Mouse (Mus musculus) urinary bladder, adult 18-20 months (tissue): ENCODE measurements around the gene Svopl.

Source experiments
- DNase-seq, 2 experiments: peaks; one replicate each; pipeline ENCODE4 v3.0.0; 2022; ENCODE audit warnings: low spot score in 2 of 2, mixed read lengths in 2 of 2

The Svopl gene

GRCm38 (mm10) chr6:38046838-38047237 lies at the start of gene Svopl:
Gene Svopl (minus strand): TSS chr6:38046996.
- no peak for DNase-seq

GRCm38 (mm10) chr6:38094701-38095100 lies 47.9 kb upstream of the Svopl start:
- DNase-seq = no peak

GRCm38 (mm10) chr6:38092539-38092938 lies 45.7 kb upstream of the Svopl start:
- no peak for DNase-seq

GRCm38 (mm10) chr6:38087242-38088026 lies 40.6 kb upstream of the Svopl start:
- DNase-seq = no peak

GRCm38 (mm10) chr6:38083204-38083603 lies 36.4 kb upstream of the Svopl start:
- DNase-seq = no peak

- no peak for DNase-seq
Measured at GRCm38 (mm10) chr6:38081727-38082341, 35.0 kb upstream of the Svopl start.

GRCm38 (mm10) chr6:38080364-38080763 lies 33.6 kb upstream of the Svopl start:
- no peak for DNase-seq

GRCm38 (mm10) chr6:38073592-38073991 lies 26.8 kb upstream of the Svopl start:
- no peak for DNase-seq

GRCm38 (mm10) chr6:38072137-38072796 lies 25.5 kb upstream of the Svopl start:
- DNase-seq = no peak

GRCm38 (mm10) chr6:38071256-38071655 lies 24.5 kb upstream of the Svopl start:
- no peak for DNase-seq

- peak in 1 of 2 experiments; percentile 21 for DNase-seq
Measured at GRCm38 (mm10) chr6:38066215-38066614, 19.4 kb upstream of the Svopl start.

GRCm38 (mm10) chr6:38065501-38066122 lies 18.8 kb upstream of the Svopl start:
- no peak for DNase-seq

GRCm38 (mm10) chr6:38065122-38065500 lies 18.3 kb upstream of the Svopl start:
- DNase-seq = no peak

GRCm38 (mm10) chr6:38064621-38065020 lies 17.8 kb upstream of the Svopl start:
- no peak for DNase-seq

- DNase-seq = no peak
Measured at GRCm38 (mm10) chr6:38058805-38059204, 12.0 kb upstream of the Svopl start.

GRCm38 (mm10) chr6:38055471-38056330 lies 8.9 kb upstream of the Svopl start:
- no peak for DNase-seq

- DNase-seq = no peak
Measured at GRCm38 (mm10) chr6:38049601-38050000, 2.8 kb upstream of the Svopl start.

GRCm38 (mm10) chr6:38048800-38049561 lies 2.2 kb upstream of the Svopl start:
- DNase-seq = no peak

- DNase-seq = no peak
Measured at GRCm38 (mm10) chr6:38048003-38048402, 1.2 kb upstream of the Svopl start.

- no peak for DNase-seq
Measured at GRCm38 (mm10) chr6:38032801-38033566, 13.8 kb downstream of the Svopl start.
